Mouse (Mus musculus) monocyte, adult 2 months (primary cell): ENCODE data around the gene Bag3.

Source experiments
- DNase-seq, 2 experiments: peaks; one replicate each; pipeline ENCODE4 v3.0.0; 2022; ENCODE audit warnings: low spot score in 2 of 2, low read depth in 1 of 2

Gene Bag3

GRCm38 (mm10) chr7:128536074-128536473, 12.7 kb downstream of the Bag3 start:
- DNase-seq, result no peak

- DNase-seq, result no peak
These were observed 14.3 kb downstream of the Bag3 start for GRCm38 (mm10) chr7:128537676-128538075.

GRCm38 (mm10) chr7:128538196-128538595, 14.8 kb downstream of the Bag3 start:
- no peak for DNase-seq

DNA sequence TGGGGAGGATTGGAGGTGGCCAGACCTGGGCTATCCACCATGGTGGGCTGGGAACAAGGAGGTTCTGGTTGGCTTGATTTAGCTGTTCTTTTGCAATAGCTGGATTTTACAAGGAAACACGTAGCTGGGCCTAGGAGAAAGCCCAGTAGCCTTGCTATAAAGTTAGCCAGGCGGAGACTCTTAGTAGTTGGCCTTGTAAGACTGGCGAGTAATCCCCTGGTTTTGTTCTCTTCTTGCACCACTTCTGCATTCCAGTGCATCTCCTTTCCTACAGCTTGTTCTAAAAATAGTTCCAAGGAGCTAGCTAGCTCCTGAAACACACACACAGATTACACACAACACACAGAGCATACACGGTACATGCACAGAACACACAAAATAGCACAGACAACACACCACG, 15.4 kb downstream of the Bag3 start:
- DNase-seq, result no peak

DNA sequence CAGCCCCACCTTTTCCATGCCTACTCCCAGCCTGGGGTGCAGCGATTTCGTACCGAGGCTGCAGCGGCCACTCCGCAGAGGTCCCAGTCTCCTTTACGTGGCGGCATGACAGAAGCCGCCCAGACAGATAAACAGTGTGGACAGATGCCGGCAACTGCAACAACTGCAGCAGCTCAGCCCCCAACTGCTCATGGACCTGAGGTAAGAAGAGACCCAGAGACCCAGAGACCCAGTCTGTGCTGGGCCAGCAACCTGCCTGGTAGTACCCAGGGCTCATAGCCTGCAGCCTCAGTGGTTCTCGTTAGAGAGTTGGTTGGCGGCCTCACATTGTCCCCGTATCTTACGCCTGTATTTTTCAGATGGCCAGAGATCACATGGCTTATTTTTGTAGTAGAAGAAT, 16.7 kb downstream of the Bag3 start:
- DNase-seq, result no peak

DNA sequence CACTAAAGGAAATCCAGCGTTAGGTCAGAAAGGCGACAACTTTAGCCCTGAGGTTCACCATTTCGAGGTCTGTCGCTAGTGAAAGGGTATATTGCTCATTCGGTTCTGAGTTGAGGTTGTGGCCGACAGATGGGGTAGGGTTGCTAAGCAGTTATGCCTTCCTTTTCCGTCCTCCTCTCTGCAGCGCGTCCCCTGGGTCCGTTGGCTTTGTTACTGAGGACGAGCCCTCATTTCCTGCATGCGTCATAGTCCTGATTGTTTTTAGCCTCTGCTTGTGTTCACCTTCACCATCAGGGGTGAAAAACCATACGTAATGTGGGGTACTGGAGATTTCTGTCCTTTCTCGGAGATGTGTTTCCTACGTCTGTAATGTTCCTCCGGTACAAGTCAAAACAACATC, 17.3 kb downstream of the Bag3 start:
- no peak for DNase-seq

DNA sequence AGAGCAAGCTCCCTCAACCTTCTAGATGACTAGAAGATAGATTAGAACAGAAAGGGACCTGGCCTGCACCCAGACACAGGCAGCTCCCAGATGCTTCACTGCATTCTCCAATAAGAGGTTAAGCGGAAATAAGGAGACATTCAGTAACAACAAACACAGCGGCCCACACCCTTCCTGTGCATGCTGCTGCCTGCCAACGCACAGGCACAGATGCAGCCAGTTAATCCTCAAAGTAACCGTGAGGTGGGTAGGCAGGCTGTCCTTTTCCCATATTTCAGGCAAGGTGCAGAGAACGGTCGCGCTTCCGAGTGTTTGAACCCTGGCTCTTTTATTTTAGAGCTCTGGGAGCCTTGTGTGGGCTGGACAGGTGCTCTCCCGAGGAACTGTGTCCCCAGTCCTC, 17.8 kb downstream of the Bag3 start:
- no peak for DNase-seq

DNA sequence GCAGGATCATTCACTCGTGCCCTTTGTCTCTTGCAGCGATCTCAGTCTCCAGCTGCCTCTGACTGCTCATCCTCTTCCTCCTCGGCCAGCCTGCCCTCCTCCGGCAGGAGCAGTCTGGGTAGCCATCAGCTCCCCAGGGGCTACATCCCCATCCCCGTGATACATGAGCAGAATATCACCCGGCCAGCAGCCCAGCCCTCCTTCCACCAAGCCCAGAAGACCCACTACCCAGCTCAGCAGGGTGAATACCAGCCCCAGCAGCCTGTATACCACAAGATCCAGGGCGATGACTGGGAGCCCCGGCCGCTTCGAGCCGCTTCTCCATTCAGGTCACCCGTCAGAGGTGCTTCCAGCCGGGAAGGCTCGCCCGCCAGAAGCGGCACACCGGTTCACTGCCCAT, 18.4 kb downstream of the Bag3 start:
- no peak for DNase-seq

DNA sequence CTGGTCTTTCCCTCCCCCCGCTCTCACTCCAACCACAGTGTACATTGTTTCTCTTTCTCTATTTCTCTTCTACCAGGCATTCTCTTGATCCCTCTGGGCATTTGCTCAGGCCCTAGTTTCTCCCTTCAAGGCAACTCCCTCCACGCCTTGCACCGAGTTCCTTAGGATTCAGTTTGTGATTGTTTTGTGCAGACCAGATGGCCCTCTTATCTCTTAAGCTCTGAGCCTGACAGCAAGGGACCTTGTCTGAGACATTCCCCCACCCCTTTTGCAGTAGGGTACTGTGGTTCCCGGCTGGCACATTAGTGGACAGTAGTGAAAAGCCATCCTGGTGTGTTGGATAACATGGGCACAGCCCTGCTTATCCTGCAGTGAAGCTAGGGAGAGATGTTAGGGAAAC, 19.1 kb downstream of the Bag3 start:
- no peak for DNase-seq

DNA sequence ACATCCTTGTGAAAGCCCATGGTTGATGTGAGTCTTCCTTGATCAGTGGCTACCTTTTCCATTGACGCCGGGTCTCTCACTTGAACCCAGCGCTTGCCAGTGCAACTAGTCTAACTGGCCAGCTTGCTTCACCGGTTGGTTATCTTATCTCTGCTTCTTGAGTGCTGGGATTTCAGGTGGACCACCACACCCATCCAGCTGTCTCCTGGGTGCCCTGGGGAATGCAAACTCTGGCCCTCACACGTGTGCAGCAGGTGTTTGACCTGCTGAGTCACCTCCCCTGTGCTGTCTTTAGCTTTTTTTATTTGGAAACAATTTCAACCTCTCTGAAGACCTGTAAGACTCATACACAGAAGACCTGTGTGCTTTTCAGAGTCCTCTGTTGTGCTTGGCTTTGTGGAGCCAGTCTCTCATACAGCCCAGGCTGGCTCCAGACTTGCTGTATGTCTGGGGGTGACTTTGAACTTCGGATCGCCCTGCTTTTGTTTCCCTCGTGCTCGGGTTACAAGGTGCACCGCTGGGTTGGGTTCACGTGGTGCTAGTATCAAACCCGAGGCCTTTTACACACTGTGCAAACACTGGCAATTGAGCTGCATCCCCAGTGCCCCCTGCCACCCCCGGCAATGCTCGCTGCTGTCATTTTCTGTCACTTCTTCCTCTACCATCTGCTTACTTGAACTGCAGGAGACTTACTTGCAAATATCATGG, 19.9 kb downstream of the Bag3 start:
- no peak for DNase-seq

DNA sequence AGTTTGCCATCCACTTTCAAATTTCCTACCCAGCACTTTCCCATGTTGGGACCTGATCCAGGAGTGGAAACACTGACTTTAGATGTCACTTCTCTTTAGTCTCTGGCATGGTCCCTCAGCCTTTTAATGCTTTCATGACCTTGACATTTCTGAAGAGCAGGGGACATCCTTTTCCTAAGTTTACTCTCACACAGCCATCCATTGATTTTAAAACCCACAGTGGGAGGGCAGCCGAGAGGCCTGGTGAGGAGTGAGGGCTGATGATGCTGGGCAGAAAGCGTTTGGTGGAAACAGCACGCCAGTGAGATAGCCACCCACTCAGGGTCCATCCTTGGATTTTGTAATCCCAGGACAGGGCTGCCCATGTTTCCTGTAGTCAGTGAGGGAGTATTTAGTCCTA, 20.5 kb downstream of the Bag3 start:
- DNase-seq, result no peak

GRCm38 (mm10) chr7:128544566-128545262, 21.3 kb downstream of the Bag3 start:
- no peak for DNase-seq

DNA sequence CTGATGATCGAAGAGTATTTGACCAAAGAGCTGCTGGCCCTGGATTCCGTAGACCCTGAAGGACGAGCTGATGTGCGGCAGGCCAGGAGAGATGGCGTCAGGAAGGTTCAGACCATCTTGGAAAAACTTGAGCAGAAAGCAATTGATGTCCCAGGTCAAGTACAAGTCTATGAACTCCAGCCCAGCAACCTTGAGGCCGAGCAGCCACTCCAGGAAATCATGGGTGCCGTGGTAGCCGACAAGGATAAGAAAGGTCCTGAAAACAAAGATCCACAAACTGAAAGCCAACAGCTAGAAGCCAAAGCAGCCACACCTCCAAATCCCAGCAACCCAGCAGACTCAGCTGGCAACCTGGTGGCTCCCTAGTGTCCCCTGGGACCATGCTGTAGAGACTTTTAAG, 22.6 kb downstream of the Bag3 start:
- DNase-seq, result no peak

DNA sequence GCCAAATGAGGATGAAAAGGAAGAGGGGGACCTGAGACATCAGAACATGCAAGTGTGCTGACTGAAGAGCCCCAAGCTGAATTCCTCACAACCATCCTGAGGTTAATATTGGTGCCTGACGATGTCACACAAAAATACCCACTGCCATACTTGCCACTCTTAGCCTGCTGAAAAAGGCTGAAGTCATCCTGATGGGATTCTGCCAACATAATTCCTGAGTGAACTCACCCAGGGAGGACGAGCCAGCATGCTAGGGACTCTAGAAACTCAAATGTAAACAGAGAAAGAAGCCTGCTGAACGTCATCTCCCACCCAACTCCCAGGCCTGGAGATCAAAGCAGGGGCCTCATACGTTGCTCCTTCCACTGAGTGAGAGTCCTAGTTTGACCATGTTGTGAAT, 25.7 kb downstream of the Bag3 start:
- DNase-seq, result no peak

DNA sequence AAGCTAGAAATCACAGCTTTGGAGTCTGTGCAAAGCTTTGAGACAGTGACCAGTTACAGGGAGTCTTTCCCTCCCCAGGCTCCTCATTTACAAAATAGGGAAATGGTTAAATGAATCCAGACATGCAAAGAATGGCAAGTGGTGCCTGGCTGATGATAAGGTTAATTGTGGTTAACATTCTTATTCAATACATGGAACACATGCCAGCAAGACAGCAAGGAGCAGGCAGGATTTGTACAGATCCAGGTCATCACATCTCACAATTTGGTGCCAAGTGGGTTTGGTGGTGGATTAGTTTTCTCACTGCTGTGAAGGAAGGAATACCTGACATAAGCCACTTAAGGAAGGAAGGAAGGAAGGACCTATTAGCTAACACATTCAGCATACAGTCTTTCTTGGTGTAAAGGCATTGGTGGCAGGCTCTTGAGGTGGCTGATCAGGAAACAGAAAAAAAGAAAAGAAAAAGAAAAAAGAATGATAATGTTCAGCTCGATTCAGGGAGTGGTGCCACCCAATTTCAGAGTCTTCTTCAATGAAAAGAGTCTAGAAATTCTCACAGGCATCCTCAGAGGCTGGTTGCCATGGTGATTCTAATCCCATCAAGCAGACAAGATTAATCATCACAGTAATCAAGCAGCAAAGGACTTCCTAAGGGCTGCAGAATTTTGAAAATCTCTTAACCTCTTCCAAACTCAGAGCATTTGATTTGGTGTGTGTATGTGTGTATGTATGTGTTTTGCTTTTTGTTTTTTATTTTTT, 27.1 kb downstream of the Bag3 start:
- DNase-seq, result no peak

DNA sequence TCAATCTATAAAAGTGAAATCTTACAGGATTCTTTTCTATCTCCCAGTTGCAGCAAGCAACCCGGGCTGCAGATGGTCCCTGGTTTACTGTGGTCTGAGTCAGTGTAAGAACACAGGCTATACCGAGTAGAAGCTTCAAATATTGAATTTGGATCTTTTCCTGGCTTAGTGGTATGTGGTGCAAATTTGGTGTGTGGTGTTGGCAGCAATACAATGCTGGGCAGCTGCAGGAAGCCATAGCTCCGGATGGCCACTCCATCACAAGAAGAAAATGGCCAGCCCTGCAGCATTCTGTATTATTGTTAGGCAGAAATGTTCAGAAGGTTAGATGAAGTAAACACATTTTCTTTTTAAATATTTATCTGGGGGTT, 27.7 kb downstream of the Bag3 start:
- DNase-seq, result no peak

DNA sequence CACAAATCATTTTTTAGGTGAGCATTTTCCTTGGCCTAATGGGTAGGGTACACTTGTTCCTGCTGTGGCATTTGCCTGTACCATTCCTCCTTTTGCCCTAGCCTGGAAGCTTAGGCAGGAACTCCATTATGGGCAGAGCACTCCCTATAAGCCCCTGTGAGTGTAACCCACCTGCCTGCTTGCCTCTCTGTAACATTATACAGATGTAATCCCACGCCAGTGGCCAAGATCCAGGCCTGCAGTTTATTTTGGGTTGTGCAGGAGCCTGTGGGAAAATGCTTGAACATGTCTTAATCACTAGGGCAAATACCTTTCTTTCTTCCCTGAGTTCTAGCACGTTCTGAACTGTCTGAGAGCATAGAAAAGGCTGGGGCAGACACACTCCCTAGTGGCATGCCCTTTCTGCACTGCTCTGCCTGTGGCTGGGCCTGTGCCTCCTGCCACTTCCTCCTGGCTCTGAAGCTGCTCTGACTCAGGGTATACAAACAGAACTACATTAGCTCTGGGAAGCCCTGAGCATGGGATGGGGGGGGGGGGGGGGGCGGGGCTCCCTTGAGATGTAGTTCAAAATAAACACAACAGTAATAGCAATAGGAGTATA, 29.8 kb downstream of the Bag3 start:
- no peak for DNase-seq

- no peak for DNase-seq
These were observed 31.1 kb downstream of the Bag3 start for GRCm38 (mm10) chr7:128554502-128554901.

DNA sequence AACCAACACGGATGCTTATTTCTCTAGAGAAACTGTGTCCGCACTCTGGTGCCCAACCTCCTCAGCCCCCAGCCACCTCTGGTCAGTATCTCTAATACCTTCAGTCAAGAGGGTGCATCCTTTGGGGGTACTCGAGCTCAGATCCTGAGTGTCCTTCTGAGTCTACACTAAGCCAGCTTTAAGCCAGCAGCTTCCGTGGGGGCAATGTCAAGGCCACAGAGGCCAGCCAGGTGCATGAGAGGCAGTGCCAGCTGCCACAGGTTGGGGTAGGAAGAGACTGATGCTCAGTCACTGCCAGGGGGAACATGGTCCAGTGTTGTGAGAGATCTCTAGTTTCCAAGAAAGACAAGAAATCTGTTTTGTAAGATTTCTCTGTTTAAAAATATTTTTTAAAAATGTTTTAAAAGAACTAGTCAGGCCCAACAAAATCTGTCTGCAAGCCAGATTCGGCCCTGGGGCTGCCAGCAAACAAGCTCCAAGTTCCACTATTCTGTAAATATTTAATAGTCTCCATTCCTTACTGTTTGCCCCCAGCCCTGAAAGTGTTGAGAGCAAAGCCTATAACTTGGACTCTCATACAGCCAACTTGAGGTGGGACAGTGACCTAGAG, 31.8 kb downstream of the Bag3 start:
- no peak for DNase-seq

- DNase-seq, result no peak
These were observed 33.6 kb downstream of the Bag3 start for GRCm38 (mm10) chr7:128556923-128557430.

DNA sequence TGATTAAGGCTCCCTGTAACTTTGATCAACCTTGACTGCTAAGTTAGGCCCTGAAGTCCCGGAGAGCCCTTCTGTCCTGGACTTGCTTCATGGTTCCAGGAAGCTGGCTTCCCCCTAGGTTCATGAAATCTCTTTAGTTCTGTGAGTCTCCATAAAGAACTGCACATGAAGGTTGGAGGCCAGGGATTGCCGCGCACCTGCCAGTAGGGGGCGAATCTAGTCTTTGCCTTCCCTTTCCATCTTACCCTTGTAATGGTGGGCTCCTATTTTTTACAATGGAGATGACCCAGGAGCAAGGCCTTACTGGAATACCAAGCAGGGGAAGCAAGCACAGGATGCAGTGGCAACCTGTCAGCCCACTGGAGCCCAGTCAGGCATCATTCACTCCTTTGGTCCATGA, 40.0 kb downstream of the Bag3 start:
- DNase-seq, result peak in 1 of 2 experiments; percentile 6
